Mouse (Mus musculus) embryonic facial prominence, embryonic 11.5 days (tissue): ENCODE measurements around the gene Zxdc. TPM values are rescaled to one million over a fixed set of nuclear protein-coding genes. Genes with fewer than 3 reads are reported as not detected.

ENCODE experiments used
- ATAC-seq: fragments of 200-750 bp; cut with Nextera tagmentation; replicated peaks from 2 replicates; pipeline ENCODE4 v1.8.0; 2017; ENCODE audit warnings: low read depth; ENCODE audit not compliant: insufficient number of reproducible peaks, low FRiP score, low TSS enrichment
- DNase-seq: peaks from one replicate; pipeline ENCODE4 v3.0.0-alpha.2; 2015; ENCODE audit warnings: low spot score
- H3K27ac ChIP-seq: fragments of 300-500 bp; sonication (generic); replicated peaks from 2 replicates; pipeline ENCODE4 v1.5.1; 2014; ENCODE audit warnings: mild to moderate bottlenecking, low read depth, low read length, control low read depth
- H3K27me3 ChIP-seq: fragments of 300-500 bp; sonication (generic); 2 replicates; pipeline ENCODE4 v1.6.1; 2014; ENCODE audit warnings: mild to moderate bottlenecking, low read length, moderate library complexity, mixed read lengths; ENCODE audit not compliant: control insufficient read depth, insufficient read depth
- H3K36me3 ChIP-seq: fragments of 300-500 bp; sonication (generic); replicated peaks from 2 replicates; pipeline ENCODE4 v1.6.1; 2014; ENCODE audit warnings: low read depth, mild to moderate bottlenecking, low read length, moderate library complexity, mixed read lengths; ENCODE audit not compliant: control insufficient read depth, insufficient read depth
- H3K4me1 ChIP-seq: fragments of 300-500 bp; sonication (generic); 2 replicates; pipeline ENCODE4 v1.6.1; 2014; ENCODE audit warnings: low read length, mixed read lengths; ENCODE audit not compliant: control insufficient read depth, insufficient read depth
- H3K4me2 ChIP-seq: fragments of 300-500 bp; sonication (generic); 2 replicates; pipeline ENCODE4 v1.6.1; 2014; ENCODE audit warnings: low read depth, mild to moderate bottlenecking, control low read depth, low read length, moderate library complexity
- H3K4me3 ChIP-seq: fragments of 300-500 bp; sonication (generic); 2 replicates; pipeline ENCODE4 v1.5.1; 2014; ENCODE audit warnings: low read depth, low read length, control low read depth
- H3K9ac ChIP-seq: fragments of 300-500 bp; sonication (generic); replicated peaks from 2 replicates; pipeline ENCODE4 v1.6.1; 2014; ENCODE audit warnings: mild to moderate bottlenecking, control low read depth, low read length
- H3K9me3 ChIP-seq: fragments of 300-500 bp; sonication (generic); replicated peaks from 2 replicates; pipeline ENCODE4 v1.6.1; 2016; ENCODE audit warnings: mild to moderate bottlenecking, low read length, inconsistent platforms, mixed read lengths; ENCODE audit not compliant: control insufficient read depth
- WGBS: fragments of 180-500 bp; shearing (Covaris S2); extraction: QIAGEN DNeasy Blood & Tissue Kit; methylation state at CpG from one replicate; pipeline ENCODE4 v1.1.7; 2014; 5-methylcytosine and 5-hydroxymethylcytosine counted together
- polyA plus RNA-seq: library from polyadenylated mRNA; unstranded; fragments of >200 nt; fragmentation: Nextera tagmentation; extraction: Ambion mirVana; gene quantifications from 2 replicates; pipeline ENCODE4 v1.2.1, GENCODE M21; 2014

Zxdc gene
- polyA plus RNA-seq, 1 experiment from 2014 or later = 10.7 TPM

DNA sequence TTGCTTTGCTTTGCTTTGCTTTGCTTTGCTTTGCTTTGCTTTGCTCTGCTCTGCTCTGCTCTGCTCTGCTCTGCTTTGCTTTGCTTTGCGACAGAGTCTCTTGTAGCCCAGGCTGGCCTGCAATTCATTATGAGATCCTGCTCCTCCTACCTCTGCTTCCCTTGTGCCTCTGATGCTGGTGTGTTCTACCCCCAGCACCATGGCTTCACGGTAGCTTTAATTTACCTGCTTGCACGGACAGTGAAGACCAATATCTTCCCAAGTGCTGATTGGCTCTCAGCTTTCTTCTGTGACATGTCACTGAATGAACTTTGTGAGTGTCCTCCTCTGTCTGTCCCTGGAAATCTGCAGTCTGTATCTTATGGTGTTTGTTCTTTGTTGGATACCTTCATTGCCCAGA is 67.7 kb downstream of the Zxdc start:
- no peak for DNase-seq
- H3K27me3 ChIP-seq = no peaks in the 10 kb centered on the region
- 90% methylated on average over 3 of the region's 3 CpGs for WGBS

DNA sequence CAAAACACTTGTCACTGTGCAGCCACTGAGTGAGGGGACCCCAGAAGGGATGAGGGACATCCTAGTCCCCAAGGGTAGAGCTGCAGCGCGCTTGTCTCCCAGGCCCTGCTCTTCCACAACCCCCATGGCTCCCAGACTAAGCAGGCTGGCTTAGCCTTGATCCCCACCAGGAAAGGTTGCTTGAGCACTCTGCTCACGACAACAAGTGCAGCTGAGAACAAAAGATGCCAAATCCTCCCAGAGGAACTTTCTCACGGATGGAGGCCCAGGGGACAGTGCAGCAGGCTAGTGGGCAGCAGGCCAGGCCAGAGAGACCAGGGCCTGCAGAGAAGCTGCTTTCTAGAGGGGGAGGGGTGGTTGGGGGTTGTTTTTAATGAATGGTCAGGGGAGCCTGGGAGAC is 77.6 kb downstream of the Zxdc start:
- no peak overlapping the region for H3K4me3 ChIP-seq
- H3K36me3 ChIP-seq = no peaks in the 10 kb centered on the region
- no peaks in the 10 kb centered on the region for H3K4me1 ChIP-seq
- no peak overlapping the region for H3K27ac ChIP-seq
- no peak overlapping the region for H3K4me2 ChIP-seq
- H3K9me3 ChIP-seq = no peaks in the 10 kb centered on the region
- H3K27me3 ChIP-seq = no peaks in the 10 kb centered on the region
- 33% methylated on average over 4 of the region's 4 CpGs for WGBS
- no peak overlapping the region for H3K9ac ChIP-seq
- DNase-seq (no peak), ATAC-seq (no peak)

More for the DNA sequence above, 67.7 kb downstream of the Zxdc start:
- ATAC-seq = no peak
- H3K4me2 ChIP-seq = no peak overlapping the region
- H3K4me1 ChIP-seq = no peaks in the 10 kb centered on the region
- no peaks in the 10 kb centered on the region for H3K36me3 ChIP-seq
- no peak overlapping the region for H3K9ac ChIP-seq
- H3K27ac ChIP-seq = no peak overlapping the region
- H3K9me3 ChIP-seq = no peaks in the 10 kb centered on the region
- H3K4me3 ChIP-seq = no peak overlapping the region

DNA sequence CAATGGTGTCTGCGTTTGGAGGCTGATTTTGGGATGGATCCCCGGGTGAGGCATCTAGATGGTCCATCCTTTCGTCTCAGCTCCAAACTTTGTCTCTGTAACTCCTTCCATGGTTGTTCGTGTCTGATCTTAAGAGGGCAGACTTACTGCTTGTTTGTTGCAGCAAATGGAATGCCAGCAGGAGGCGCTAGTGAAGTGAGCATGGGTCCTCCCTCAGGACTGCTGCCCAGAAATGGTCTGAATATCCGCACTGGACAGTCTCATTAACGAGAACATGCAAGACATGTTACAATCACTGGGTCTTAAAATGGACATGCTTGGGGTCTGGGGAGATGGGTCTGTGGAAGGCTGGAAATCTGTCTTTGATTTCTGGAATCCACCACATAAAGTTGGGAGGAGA is 80.9 kb downstream of the Zxdc start:
- 27% methylated on average over 7 of the region's 7 CpGs for WGBS
- Histone ChIP-seq H3K36me3 (no peaks in the 10 kb centered on the region), H3K9me3 (no peaks in the 10 kb centered on the region), H3K27me3 (no peaks in the 10 kb centered on the region), H3K9ac (no peak overlapping the region), H3K4me1 (no peaks in the 10 kb centered on the region), H3K4me3 (no peak overlapping the region), H3K27ac (no peak overlapping the region), H3K4me2 (no peak overlapping the region)
- no peak for ATAC-seq
- peak; percentile 76 for DNase-seq

GRCm38 (mm10) chr6:90450697-90451096 is 81.4 kb downstream of the Zxdc start:
- Histone ChIP-seq H3K27me3 (no peaks in the 10 kb centered on the region), H3K9ac (no peak overlapping the region), H3K36me3 (no peaks in the 10 kb centered on the region), H3K27ac (no peak overlapping the region), H3K4me3 (no peak overlapping the region), H3K4me1 (no peaks in the 10 kb centered on the region), H3K9me3 (no peaks in the 10 kb centered on the region), H3K4me2 (no peak overlapping the region)
- ATAC-seq = no peak
- 77% methylated on average over 5 of the region's 5 CpGs for WGBS
- no peak for DNase-seq

GRCm38 (mm10) chr6:90451512-90451911 is 82.2 kb downstream of the Zxdc start:
- H3K4me2 ChIP-seq = no peak overlapping the region
- H3K4me3 ChIP-seq = no peak overlapping the region
- DNase-seq = no peak
- H3K9ac ChIP-seq = no peak overlapping the region
- no peaks in the 10 kb centered on the region for H3K27me3 ChIP-seq
- no peaks in the 10 kb centered on the region for H3K9me3 ChIP-seq
- H3K27ac ChIP-seq = no peak overlapping the region
- 83% methylated on average over 5 of the region's 5 CpGs for WGBS
- no peaks in the 10 kb centered on the region for H3K4me1 ChIP-seq
- ATAC-seq = no peak
- no peaks in the 10 kb centered on the region for H3K36me3 ChIP-seq

DNA sequence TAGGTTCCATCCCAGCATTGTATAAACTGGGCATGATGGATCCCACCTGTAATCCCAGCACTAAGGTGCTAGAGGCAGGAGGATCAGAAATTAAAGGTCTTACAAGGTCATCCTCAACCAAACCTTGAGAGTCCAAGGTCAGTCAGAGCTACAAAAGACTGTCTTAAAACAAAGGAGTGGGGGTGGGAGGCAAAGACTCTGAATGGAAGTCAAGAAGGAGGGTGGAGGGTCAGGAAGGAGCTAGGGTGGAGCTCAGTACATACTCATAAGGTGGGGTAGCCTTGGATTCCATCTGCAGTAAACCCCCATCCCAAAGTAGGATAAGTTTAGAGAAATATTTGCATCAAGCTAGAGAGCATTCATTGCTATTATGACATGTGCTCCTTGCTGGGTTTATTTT is 83.3 kb downstream of the Zxdc start:
- H3K27ac ChIP-seq = no peak overlapping the region
- no peaks in the 10 kb centered on the region for H3K36me3 ChIP-seq
- H3K27me3 ChIP-seq = no peaks in the 10 kb centered on the region
- DNase-seq = no peak
- no peak overlapping the region for H3K4me2 ChIP-seq
- H3K9ac ChIP-seq = no peak overlapping the region
- no peak overlapping the region for H3K4me3 ChIP-seq
- no peak for ATAC-seq
- no peaks in the 10 kb centered on the region for H3K9me3 ChIP-seq
- H3K4me1 ChIP-seq = no peaks in the 10 kb centered on the region

Other genes starting within 250 kb of the Zxdc start
- gene Vmn1r51, start 246.9 kb upstream of the Zxdc start, polyA plus RNA-seq = not detected in 2 replicates
- not detected in 2 replicates for gene Vmn1r52, start 194.7 kb upstream of the Zxdc start, polyA plus RNA-seq
- gene V1ra8, start 166.7 kb upstream of the Zxdc start, polyA plus RNA-seq = not detected in 2 replicates
- gene Vmn1r53, start 145.1 kb upstream of the Zxdc start, polyA plus RNA-seq = not detected in 2 replicates
- not detected in 2 replicates for gene Vmn1r54, start 123.2 kb upstream of the Zxdc start, polyA plus RNA-seq
- not detected in 2 replicates for gene BC048671, start 68.3 kb upstream of the Zxdc start, polyA plus RNA-seq
- not detected in 2 replicates for gene Chst13, start 44.3 kb upstream of the Zxdc start, polyA plus RNA-seq
- not detected in 2 replicates for gene Uroc1, start 36.2 kb upstream of the Zxdc start, polyA plus RNA-seq
- gene Cfap100, start 59.3 kb downstream of the Zxdc start, polyA plus RNA-seq = 0.59 and 1.3 TPM in 2 replicates
- gene Klf15, start 93.1 kb downstream of the Zxdc start, polyA plus RNA-seq = 3.8 TPM in 2 replicates
- 1.2 and 2.2 TPM in 2 replicates for gene Aldh1l1, start 116.9 kb downstream of the Zxdc start, polyA plus RNA-seq
- 2.5 TPM in 2 replicates for gene Slc41a3, start 235.2 kb downstream of the Zxdc start, polyA plus RNA-seq